Mouse (Mus musculus): ENCODE data around the gene Olfr849.

The Olfr849 gene

DNA sequence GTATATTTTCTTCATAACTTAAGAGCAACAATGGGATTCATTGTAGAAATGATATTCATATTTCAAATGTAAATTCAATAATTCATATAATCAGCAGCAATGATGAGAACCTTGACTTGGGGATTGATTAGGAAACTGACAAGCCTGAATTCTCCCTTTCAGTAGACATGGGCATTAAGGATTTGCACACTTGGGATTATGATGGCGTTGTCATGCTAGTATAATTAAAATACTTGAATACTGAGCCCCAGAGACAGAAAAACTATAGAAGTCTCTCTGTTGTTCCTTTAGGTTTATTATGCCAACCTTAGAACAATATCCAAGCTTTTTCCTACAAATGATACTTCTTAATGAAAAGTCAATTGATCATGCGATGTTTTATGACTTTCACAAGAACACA lies at the start of gene Olfr849:
Olfr849 (plus strand) TSS at position 301 of the 400 bp plus-strand sequence.
- DNase-seq (ENCODE audit: low read depth, low spot score) = no peak

DNA sequence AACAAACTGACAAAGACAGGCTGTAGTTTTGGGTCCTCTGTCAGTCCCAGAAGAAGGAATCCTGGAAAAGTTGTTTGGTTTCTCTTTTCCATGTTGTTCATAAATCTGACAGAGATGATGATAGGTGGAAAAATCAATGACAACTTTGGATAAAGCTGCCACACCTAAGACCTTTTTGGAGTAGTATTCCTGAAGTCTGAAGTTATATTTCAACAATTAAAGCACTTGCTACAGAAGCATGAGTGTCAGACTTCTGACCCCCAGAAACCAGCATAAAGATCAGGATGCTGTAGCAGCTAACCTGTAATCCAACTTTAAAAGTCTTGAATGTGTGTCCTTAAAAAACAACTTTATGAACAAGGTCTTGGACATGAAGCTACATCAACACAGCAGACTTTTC lies 38.1 kb downstream of the Olfr849 start, which contains the start of gene Olfr850:
Olfr850 (minus strand) TSS at position 101 of the 400 bp plus-strand sequence.
- DNase-seq (ENCODE audit: low read depth, low spot score) = no peak

DNA sequence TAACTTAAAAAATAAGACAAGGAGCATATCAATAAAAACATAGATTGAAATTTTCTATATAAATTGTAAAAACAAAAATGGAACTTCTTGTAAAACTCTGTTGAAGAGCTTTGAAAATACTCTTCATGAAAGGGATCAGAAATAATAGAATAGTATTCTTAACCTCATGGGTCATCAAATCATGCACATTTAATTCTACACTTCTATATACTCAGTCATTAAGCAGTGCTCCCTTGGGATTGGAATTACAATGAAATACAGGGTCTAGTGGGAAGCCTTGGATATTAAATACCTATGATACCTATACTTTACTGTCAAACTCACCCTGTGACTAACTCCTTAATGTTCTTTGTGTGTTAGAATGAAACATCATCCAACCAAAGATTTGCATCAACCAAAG lies 52.9 kb downstream of the Olfr849 start, which contains the start of gene Olfr851:
Olfr851 (plus strand) TSS at position 301 of the 400 bp plus-strand sequence.
- DNase-seq (ENCODE audit: low read depth, low spot score) = no peak
